In genomic region chr6:72438226-72438625, GRCm38 (mm10) we compare ENCODE assay signal across 8 mouse cellular contexts. TPM values are rescaled to one million over a fixed set of nuclear protein-coding genes. Genes with fewer than 3 reads are reported as not detected.
DNase-seq lines count a peak whose midpoint lies in the region; ATAC-seq and TF ChIP-seq lines count a peak whose summit lies in the region.

No protein-coding gene starts in this region.

- H3K27ac ChIP-seq in cerebellum, adult 2 months (ENCODE audit: insufficient read depth, low read length) = no peak overlapping the region
- H3K27ac ChIP-seq in forebrain, embryonic 10.5 days = peak overlapping the region; percentile 100
- H3K27ac ChIP-seq in liver, embryonic 14.5 days = peak overlapping the region; percentile 94
- H3K27ac ChIP-seq in thymus, adult 2 months (ENCODE audit: control insufficient read depth, insufficient read depth, low read length) = no peak overlapping the region

- H3K4me3 ChIP-seq in cerebellum, adult 2 months (replicated peaks; ENCODE audit: insufficient read depth, low read depth, low read length) = peak overlapping the region; percentile 72
- H3K4me3 ChIP-seq in forebrain, embryonic 10.5 days = peak overlapping the region; percentile 98
- peak overlapping the region; percentile 95 to 97 for H3K4me3 ChIP-seq in liver, embryonic 14.5 days (ENCODE audit: insufficient read depth in 1 of 2, low read depth in 2 of 2, low read length in 2 of 2)
- no peak overlapping the region for H3K4me3 ChIP-seq in thymus, adult 2 months (ENCODE audit: control insufficient read depth, insufficient read depth, low read length)

- no peaks in the 10 kb centered on the region; the same call in 1 of the 2 replicates for H3K4me1 ChIP-seq in cerebellum, adult 2 months (ENCODE audit: control insufficient read depth, insufficient read depth, low read length)
- peaks cover 30% of the 10 kb centered on the region for H3K4me1 ChIP-seq in forebrain, embryonic 10.5 days
- H3K4me1 ChIP-seq in liver, embryonic 14.5 days (replicated peaks; ENCODE audit: control insufficient read depth in 2 of 2, insufficient read depth in 2 of 2, low read length in 1 of 2) = peaks cover 11 to 16% of the 10 kb centered on the region in 2 experiments
- peaks cover 4% of the 10 kb centered on the region for H3K4me1 ChIP-seq in thymus, adult 2 months (replicated peaks; ENCODE audit: control insufficient read depth, insufficient read depth, low read length)

- no peak for TF ChIP-seq POLR2A in cerebellum, adult 2 months (IDR thresholded peaks at IDR 0.05; ENCODE audit: borderline replicate concordance, insufficient read depth, low read length)
- no peak for TF ChIP-seq POLR2A in thymus, adult 2 months (IDR thresholded peaks at IDR 0.05; ENCODE audit: control insufficient read depth, extremely low read depth, insufficient read depth, low read length, poor library complexity)

- ATAC-seq in liver, embryonic 14.5 days (ENCODE audit: insufficient read depth) = no peak

- no peaks in the 10 kb centered on the region for H3K27me3 ChIP-seq in cerebellum, adult 2 months (ENCODE audit: control insufficient read depth, insufficient read depth, low read length)
- H3K27me3 ChIP-seq in forebrain, embryonic 10.5 days (ENCODE audit: poor library complexity, severe bottlenecking) = no peaks in the 10 kb centered on the region
- no peaks in the 10 kb centered on the region for H3K27me3 ChIP-seq in liver, embryonic 14.5 days (ENCODE audit: control insufficient read depth, insufficient read depth, low read length)
- no peaks in the 10 kb centered on the region for H3K27me3 ChIP-seq in thymus, adult 2 months (ENCODE audit: control insufficient read depth, insufficient read depth, low read length)

- DNase-seq in cerebellum, adult 2 months = no peak
- DNase-seq in cerebellum, adult 9-11 months = no peak
- DNase-seq in 3T3-L1 (ENCODE audit: low read depth, low spot score) = peak; percentile 50
- DNase-seq in forebrain, embryonic 10.5 days (ENCODE audit: extremely low spot score, low spot score) = no peak
- no peak for DNase-seq in liver, embryonic 14.5 days (ENCODE audit: low read depth in 3 of 3, low spot score in 3 of 3)
- no peak for DNase-seq in urinary bladder, postnatal 36 days (ENCODE audit: low spot score in 2 of 2)
- DNase-seq in thymus, adult 2 months = no peak
- DNase-seq in T-cell, adult 2 months (ENCODE audit: low spot score) = no peak

- H3K9me3 ChIP-seq in forebrain, embryonic 10.5 days = no peaks in the 10 kb centered on the region
- H3K9me3 ChIP-seq in liver, embryonic 14.5 days (ENCODE audit: control insufficient read depth, low read length) = no peaks in the 10 kb centered on the region

- TF ChIP-seq CTCF in cerebellum, adult 2 months (IDR thresholded peaks at IDR 0.05; ENCODE audit: borderline replicate concordance, insufficient read depth, low read depth, low read length) = no peak
- no peak for TF ChIP-seq CTCF in liver, embryonic 14.5 days (IDR thresholded peaks at IDR 0.05; ENCODE audit: low read depth)
- no peak for TF ChIP-seq CTCF in thymus, adult 2 months (IDR thresholded peaks at IDR 0.05; ENCODE audit: borderline replicate concordance, control insufficient read depth, extremely low read depth, insufficient read depth, low read length, poor library complexity)

- H3K9ac ChIP-seq in liver, embryonic 14.5 days (replicated peaks) = peak overlapping the region; percentile 99

- no peak for TF ChIP-seq EP300 in liver, embryonic 14.5 days (IDR thresholded peaks at IDR 0.05; ENCODE audit: low read depth)

- H3K36me3 ChIP-seq in forebrain, embryonic 10.5 days (replicated peaks) = peaks cover 50% of the 10 kb centered on the region
- H3K36me3 ChIP-seq in liver, embryonic 14.5 days (replicated peaks; ENCODE audit: control insufficient read depth, insufficient read depth, low read depth) = peaks cover 48% of the 10 kb centered on the region
- peaks cover 36% of the 10 kb centered on the region for H3K36me3 ChIP-seq in thymus, adult 2 months (ENCODE audit: control insufficient read depth, insufficient read depth, low read length)

- WGBS in cerebellum, adult 2 months = 2% methylated on average over 5 of the region's 5 CpGs
- WGBS in forebrain, embryonic 10.5 days = 3% methylated on average over 5 of the region's 5 CpGs
- WGBS in liver, embryonic 14.5 days (ENCODE audit: insufficient replicate concordance) = 1% methylated on average over 5 of the region's 5 CpGs
- WGBS in thymus, adult 2 months = under 1% methylated on average over 5 of the region's 5 CpGs

- H3K4me2 ChIP-seq in liver, embryonic 14.5 days (ENCODE audit: low read depth) = peak overlapping the region; percentile 82

RNA-seq across cellular contexts. Expression of gene Mat2a, which starts 1.1 kb away (rescaled TPM):
- 187 and 200 TPM in 2 replicates for polyA plus RNA-seq in cerebellum, adult 2 months (2012; rRNA removed)
- polyA plus RNA-seq in forebrain, embryonic 10.5 days (2016; fragmentation: Nextera tagmentation; extraction: Ambion mirVana) = 490 and 511 TPM in 2 replicates
- 59.9 and 99.9 TPM in 2 replicates for polyA plus RNA-seq in liver, embryonic 14.5 days (2012; rRNA removed)
- 159 and 173 TPM in 2 replicates for polyA plus RNA-seq in liver, embryonic 14.5 days (2014; fragmentation: Nextera tagmentation; extraction: Ambion mirVana)
- 140 and 162 TPM in 2 replicates for polyA plus RNA-seq in thymus, adult 2 months (2012; rRNA removed)

RNA-seq across cellular contexts. Expression of gene Ggcx, which starts 24.1 kb away (rescaled TPM):
- polyA plus RNA-seq in cerebellum, adult 2 months (2012; rRNA removed) = 22.9 and 23.5 TPM in 2 replicates
- polyA plus RNA-seq in forebrain, embryonic 10.5 days (2016; fragmentation: Nextera tagmentation; extraction: Ambion mirVana) = 16.8 and 19.0 TPM in 2 replicates
- 10.9 and 11.3 TPM in 2 replicates for polyA plus RNA-seq in liver, embryonic 14.5 days (2012; rRNA removed)
- 5.7 and 6.5 TPM in 2 replicates for polyA plus RNA-seq in liver, embryonic 14.5 days (2014; fragmentation: Nextera tagmentation; extraction: Ambion mirVana)
- 14.0 and 15.3 TPM in 2 replicates for polyA plus RNA-seq in thymus, adult 2 months (2012; rRNA removed)

RNA-seq across cellular contexts. Expression of gene Vamp8, which starts 47.7 kb away (rescaled TPM):
- 57.0 and 62.2 TPM in 2 replicates for polyA plus RNA-seq in cerebellum, adult 2 months (2012; rRNA removed)
- polyA plus RNA-seq in forebrain, embryonic 10.5 days (2016; fragmentation: Nextera tagmentation; extraction: Ambion mirVana) = 35.9 and 40.5 TPM in 2 replicates
- polyA plus RNA-seq in liver, embryonic 14.5 days (2012; rRNA removed) = 129 and 188 TPM in 2 replicates
- 266 and 276 TPM in 2 replicates for polyA plus RNA-seq in liver, embryonic 14.5 days (2014; fragmentation: Nextera tagmentation; extraction: Ambion mirVana)
- polyA plus RNA-seq in thymus, adult 2 months (2012; rRNA removed) = 104 and 149 TPM in 2 replicates

RNA-seq across cellular contexts. Expression of gene Vamp5, which starts 58.0 kb away (rescaled TPM):
- polyA plus RNA-seq in cerebellum, adult 2 months (2012; rRNA removed) = 10.6 and 11.9 TPM in 2 replicates
- polyA plus RNA-seq in forebrain, embryonic 10.5 days (2016; fragmentation: Nextera tagmentation; extraction: Ambion mirVana) = 12.6 and 13.0 TPM in 2 replicates
- 72.5 and 80.0 TPM in 2 replicates for polyA plus RNA-seq in liver, embryonic 14.5 days (2012; rRNA removed)
- 81.0 and 94.5 TPM in 2 replicates for polyA plus RNA-seq in liver, embryonic 14.5 days (2014; fragmentation: Nextera tagmentation; extraction: Ambion mirVana)
- 18.2 and 24.0 TPM in 2 replicates for polyA plus RNA-seq in thymus, adult 2 months (2012; rRNA removed)

Comparison
In these comparisons a context has a peak if more than half of its experiments do, and no peak if none do; other contexts are left out.
1. H3K27ac ChIP-seq: peak in forebrain, embryonic 10.5 days (single experiment) and liver, embryonic 14.5 days (single experiment); none in cerebellum, adult 2 months (single experiment) and thymus, adult 2 months (single experiment).